Mouse (Mus musculus) kidney, postnatal 4 days (tissue): ENCODE measurements around the gene Psma1.
A peak's percentile ranks its signal among the peaks of the same experiment; 100 is the strongest.

Source experiments
- DNase-seq, 2 experiments: peaks; one replicate each; pipeline ENCODE4 v3.0.0; 2021; ENCODE audit warnings: mixed read lengths in 2 of 2

Gene Psma1

GRCm38 (mm10) chr7:114268446-114268845 lies 7.5 kb downstream of the Psma1 start:
- DNase-seq = no peak

- peak; percentile 95 to 96 for DNase-seq
Observed at GRCm38 (mm10) chr7:114253885-114254833, 21.8 kb downstream of the Psma1 start, which contains the start of gene Copb1. Copb1 (minus strand) TSS chr7:114254711.

DNA sequence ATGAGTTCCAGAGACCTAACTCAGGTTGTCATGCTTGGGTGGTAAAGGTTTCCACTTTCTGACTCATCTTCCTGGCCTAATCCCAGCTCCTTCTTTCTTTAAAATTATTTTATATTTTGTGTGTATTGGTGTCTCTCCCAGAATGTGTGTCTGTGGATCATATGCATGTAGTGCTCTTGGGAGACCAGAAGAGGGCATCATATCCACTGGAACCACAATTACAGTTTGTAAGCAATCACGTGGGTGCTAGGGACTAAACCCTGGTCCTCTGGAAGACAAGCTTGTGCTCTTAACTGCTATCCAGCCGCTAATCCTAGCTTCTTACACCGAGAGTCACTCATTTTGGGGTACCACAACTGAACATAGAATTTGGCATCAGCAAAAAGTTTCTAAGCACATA lies 24.2 kb downstream of the Psma1 start:
- no peak for DNase-seq

- DNase-seq = no peak
Observed at GRCm38 (mm10) chr7:114233980-114234379, 41.9 kb downstream of the Psma1 start.

DNA sequence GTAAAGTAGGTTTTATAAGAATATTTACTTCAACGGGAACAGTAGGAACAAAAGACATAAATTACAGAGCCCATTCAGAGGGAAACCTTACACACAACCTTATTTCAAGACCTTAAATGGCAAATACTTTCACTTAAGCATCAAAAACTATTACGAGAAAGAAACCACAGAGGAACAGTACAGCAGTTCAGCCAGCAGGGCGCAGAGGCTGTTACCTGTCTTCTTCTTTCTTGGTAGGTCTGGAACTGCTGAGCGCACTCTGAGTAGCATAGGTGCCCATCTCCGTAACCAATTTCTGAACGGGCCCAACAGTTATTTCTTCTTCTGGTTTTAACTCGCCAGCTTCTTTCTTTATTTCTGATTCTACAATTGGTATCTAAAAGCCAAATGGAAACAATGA lies 42.9 kb downstream of the Psma1 start:
- no peak for DNase-seq

DNA sequence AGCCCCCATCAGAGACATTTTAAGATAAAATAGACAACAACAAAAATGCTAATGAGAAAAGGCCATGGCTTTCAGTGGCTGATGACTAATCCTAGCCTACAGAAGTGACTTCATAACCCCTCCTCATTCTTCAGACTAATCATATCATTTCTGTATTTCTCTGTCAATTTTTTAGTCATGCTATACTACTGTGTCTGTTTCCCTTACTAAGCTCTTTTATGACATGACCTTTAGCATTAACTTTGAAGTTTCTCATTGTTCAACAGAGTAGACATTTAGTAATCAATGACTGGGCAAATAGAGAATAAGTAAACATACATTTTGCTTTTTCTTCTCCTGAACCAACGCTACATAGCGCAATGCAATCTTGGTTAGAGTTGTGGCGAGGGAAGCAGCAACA lies 44.1 kb downstream of the Psma1 start:
- DNase-seq = no peak

DNA sequence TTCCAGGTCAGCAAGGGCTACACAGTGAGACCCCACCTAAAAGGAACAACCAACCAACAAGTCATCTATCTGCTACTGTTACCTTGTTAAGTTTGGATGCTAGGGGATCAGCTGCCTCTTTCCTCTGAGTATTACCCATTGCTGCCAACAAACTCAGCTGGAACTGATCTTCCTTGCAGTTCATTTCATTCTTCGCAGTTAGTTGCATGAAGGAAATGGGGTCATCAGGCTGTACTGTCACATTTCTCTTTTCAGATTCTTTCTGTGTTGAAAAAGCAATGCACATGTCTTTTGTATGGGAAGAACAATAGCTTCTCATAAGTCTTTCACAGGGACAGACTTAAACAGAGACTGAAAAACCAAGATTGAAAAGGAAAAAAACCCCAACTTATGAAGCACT lies 49.4 kb downstream of the Psma1 start:
- no peak for DNase-seq

DNA sequence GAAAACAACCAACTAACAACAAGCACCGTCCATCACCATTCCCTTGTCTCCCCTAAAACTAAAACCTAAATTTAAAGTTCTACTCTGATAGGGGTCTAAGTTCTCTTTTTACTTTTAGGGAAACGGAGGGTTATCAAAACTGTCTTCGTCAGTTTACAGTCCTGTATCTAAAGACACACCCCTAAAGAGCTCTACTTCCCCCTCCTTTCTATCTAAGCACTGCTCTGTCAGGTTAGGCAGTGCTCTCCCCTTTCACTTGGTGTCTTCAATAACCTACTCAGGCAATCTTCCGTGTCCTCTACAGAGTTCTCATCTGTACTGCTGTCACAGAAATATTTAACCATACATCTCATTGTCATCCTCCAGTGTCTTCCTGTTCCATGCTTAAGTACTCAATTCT lies 55.5 kb downstream of the Psma1 start:
- no peak for DNase-seq

GRCm38 (mm10) chr7:114216908-114217307 lies 59.0 kb downstream of the Psma1 start:
- DNase-seq = no peak
